Mouse (Mus musculus) embryonic facial prominence, embryonic 12.5 days (tissue): Measurements from ENCODE around the gene Saa1. TPM values are rescaled to one million over a fixed set of nuclear protein-coding genes. Genes with fewer than 3 reads are reported as not detected.
"Not testable (repeated sequence)": the region's sequence is repeated elsewhere in the genome, so short reads cannot be mapped to it uniquely, and the experiment has no call there.

Experiments used
- ATAC-seq: fragments of 200-750 bp; cut with Nextera tagmentation; 2 replicates; pipeline ENCODE4 v1.8.0; 2017; ENCODE audit not compliant: insufficient number of reproducible peaks, insufficient read depth, low FRiP score, low TSS enrichment
- H3K27ac ChIP-seq: fragments of 300-500 bp; sonication (generic); 2 replicates; pipeline ENCODE4 v1.5.1; 2016; ENCODE audit warnings: mild to moderate bottlenecking
- H3K27me3 ChIP-seq: fragments of 300-500 bp; sonication (generic); 2 replicates; pipeline ENCODE4 v1.6.1; 2016; ENCODE audit warnings: mild to moderate bottlenecking, moderate library complexity
- H3K36me3 ChIP-seq: fragments of 300-500 bp; sonication (generic); 2 replicates; pipeline ENCODE4 v1.6.1; 2016; ENCODE audit warnings: mild to moderate bottlenecking
- H3K4me1 ChIP-seq: fragments of 300-500 bp; sonication (generic); 2 replicates; pipeline ENCODE4 v1.6.1; 2016
- H3K4me2 ChIP-seq: fragments of 300-500 bp; sonication (generic); replicated peaks from 2 replicates; pipeline ENCODE4 v1.6.1; 2016; ENCODE audit warnings: mild to moderate bottlenecking, moderate library complexity
- H3K4me3 ChIP-seq: fragments of 300-500 bp; sonication (generic); 2 replicates; pipeline ENCODE4 v1.5.1; 2016; ENCODE audit warnings: mild to moderate bottlenecking
- H3K9ac ChIP-seq: fragments of 300-500 bp; sonication (generic); 2 replicates; pipeline ENCODE4 v1.6.1; 2016; ENCODE audit warnings: mild to moderate bottlenecking, moderate library complexity
- H3K9me3 ChIP-seq: fragments of 300-500 bp; sonication (generic); 2 replicates; pipeline ENCODE4 v1.6.1; 2016; ENCODE audit warnings: mild to moderate bottlenecking, moderate library complexity
- WGBS: fragments of 180-500 bp; shearing (Covaris S2); methylation state at CpG from one replicate; pipeline ENCODE4 v1.1.7; 2016; 5-methylcytosine and 5-hydroxymethylcytosine counted together
- polyA plus RNA-seq: library from polyadenylated mRNA; unstranded; fragments of >200 nt; fragmentation: Nextera tagmentation; extraction: Ambion mirVana; gene quantifications from 2 replicates; pipeline ENCODE4 v1.2.1, GENCODE M21; 2016

The Saa1 gene
- 0.69 and 1.1 TPM in 2 replicates for polyA plus RNA-seq

GRCm38 (mm10) chr7:46742880-46743279, at the start of gene Saa1:
Gene Saa1, minus strand, starts transcription at chr7:46742980.
- H3K4me1 ChIP-seq, H3K4me2 ChIP-seq, ATAC-seq, H3K27ac ChIP-seq, H3K36me3 ChIP-seq, H3K4me3 ChIP-seq, H3K27me3 ChIP-seq, H3K9ac ChIP-seq, H3K9me3 ChIP-seq: not testable (repeated sequence)
- 75% methylated on average over 3 of the region's 3 CpGs for WGBS

- peaks cover 38% of the 10 kb centered on the region for H3K36me3 ChIP-seq
- no peak overlapping the region for H3K4me3 ChIP-seq
- H3K9me3 ChIP-seq: no peaks in the 10 kb centered on the region
- no peak overlapping the region for H3K9ac ChIP-seq
- H3K4me1 ChIP-seq: 0 out of 2 replicates have a peak, but pooled peaks cover 6% of the 10 kb centered on the region
- no peaks in the 10 kb centered on the region for H3K27me3 ChIP-seq
- H3K27ac ChIP-seq: no peak overlapping the region
- WGBS: 87% methylated on average over 5 of the region's 5 CpGs
- ATAC-seq: no peak
- no peak overlapping the region for H3K4me2 ChIP-seq
Measured at GRCm38 (mm10) chr7:46789177-46789849, 46.5 kb upstream of the Saa1 start.

GRCm38 (mm10) chr7:46770706-46771105, 27.9 kb upstream of the Saa1 start:
- 62% methylated on average over 4 of the region's 4 CpGs for WGBS
- H3K9me3 ChIP-seq: no peaks in the 10 kb centered on the region

GRCm38 (mm10) chr7:46768451-46768850, 25.7 kb upstream of the Saa1 start:
- Histone ChIP-seq H3K4me3 (no peak overlapping the region), H3K9me3 (no peaks in the 10 kb centered on the region), H3K4me1 (no peaks in the 10 kb centered on the region), H3K4me2 (no peak overlapping the region), H3K9ac (no peak overlapping the region), H3K36me3 (peaks cover 64% of the 10 kb centered on the region), H3K27ac (no peak overlapping the region), H3K27me3 (no peaks in the 10 kb centered on the region)
- ATAC-seq: no peak
- WGBS: 91% methylated on average over 7 of the region's 7 CpGs

More at GRCm38 (mm10) chr7:46770706-46771105, 27.9 kb upstream of the Saa1 start:
- Histone ChIP-seq H3K27me3 (no peaks in the 10 kb centered on the region), H3K9ac (no peak overlapping the region), H3K4me1 (no peaks in the 10 kb centered on the region), H3K4me2 (no peak overlapping the region), H3K36me3 (peaks cover 68% of the 10 kb centered on the region), H3K27ac (no peak overlapping the region), H3K4me3 (no peak overlapping the region)
- ATAC-seq: no peak

GRCm38 (mm10) chr7:46767371-46767770, 24.6 kb upstream of the Saa1 start:
- no peak overlapping the region for H3K4me3 ChIP-seq
- H3K9me3 ChIP-seq: no peaks in the 10 kb centered on the region
- ATAC-seq: no peak
- H3K27ac ChIP-seq: no peak overlapping the region
- peaks cover 64% of the 10 kb centered on the region for H3K36me3 ChIP-seq
- H3K9ac ChIP-seq: no peak overlapping the region
- H3K27me3 ChIP-seq: no peaks in the 10 kb centered on the region
- H3K4me2 ChIP-seq: no peak overlapping the region
- H3K4me1 ChIP-seq: no peaks in the 10 kb centered on the region

- Histone ChIP-seq H3K9ac (no peak overlapping the region), H3K27ac (no peak overlapping the region), H3K4me3 (no peak overlapping the region), H3K9me3 (no peaks in the 10 kb centered on the region), H3K4me1 (no peaks in the 10 kb centered on the region), H3K36me3 (peaks cover 78% of the 10 kb centered on the region), H3K27me3 (no peaks in the 10 kb centered on the region), H3K4me2 (no peak overlapping the region)
- WGBS: 93% methylated on average over 8 of the region's 8 CpGs
- no peak for ATAC-seq
Measured at GRCm38 (mm10) chr7:46764672-46765071, 21.9 kb upstream of the Saa1 start.

- 90% methylated on average over 5 of the region's 5 CpGs for WGBS
- Histone ChIP-seq H3K4me2 (no peak overlapping the region), H3K4me3 (no peak overlapping the region), H3K27ac (no peak overlapping the region), H3K27me3 (no peaks in the 10 kb centered on the region), H3K9ac (no peak overlapping the region), H3K36me3 (peaks cover 68% of the 10 kb centered on the region), H3K9me3 (no peaks in the 10 kb centered on the region), H3K4me1 (no peaks in the 10 kb centered on the region)
- no peak for ATAC-seq
Measured at GRCm38 (mm10) chr7:46762601-46763000, 19.8 kb upstream of the Saa1 start.

GRCm38 (mm10) chr7:46761049-46761795, 18.4 kb upstream of the Saa1 start:
- Histone ChIP-seq H3K36me3 (peaks cover 61% of the 10 kb centered on the region), H3K4me3 (no peak overlapping the region), H3K9me3 (no peaks in the 10 kb centered on the region), H3K4me1 (no peaks in the 10 kb centered on the region), H3K27me3 (no peaks in the 10 kb centered on the region), H3K9ac (no peak overlapping the region), H3K27ac (no peak overlapping the region), H3K4me2 (no peak overlapping the region)
- WGBS: 72% methylated on average over 11 of the region's 11 CpGs
- ATAC-seq: no peak

- no peak for ATAC-seq
- no peaks in the 10 kb centered on the region for H3K9me3 ChIP-seq
- H3K9ac ChIP-seq: no peak within 1 kb of the TSS
Measured at GRCm38 (mm10) chr7:46751490-46751889, 8.7 kb upstream of the Saa1 start, which contains the start of gene Saa2. Gene Saa2, plus strand, starts transcription at chr7:46751790.

GRCm38 (mm10) chr7:46748459-46748858, 5.7 kb upstream of the Saa1 start:
- Histone ChIP-seq H3K27ac (no peak overlapping the region), H3K4me3 (no peak overlapping the region), H3K9me3 (no peaks in the 10 kb centered on the region), H3K36me3 (no peaks in the 10 kb centered on the region), H3K4me2 (no peak overlapping the region), H3K27me3 (no peaks in the 10 kb centered on the region), H3K9ac (no peak overlapping the region), H3K4me1 (no peaks in the 10 kb centered on the region)
- ATAC-seq: no peak
- 45% methylated on average over 3 of the region's 3 CpGs for WGBS

More at GRCm38 (mm10) chr7:46751490-46751889, 8.7 kb upstream of the Saa1 start, which contains the start of gene Saa2:
- Histone ChIP-seq H3K4me2 (no peak within 1 kb of the TSS), H3K27ac (no peak within 1 kb of the TSS), H3K4me1 (no peaks in the 10 kb centered on the region), H3K27me3 (no peaks in the 10 kb centered on the region), H3K36me3 (no peaks in the 10 kb centered on the region), H3K4me3 (no peak within 1 kb of the TSS)
- 68% methylated on average over 3 of the region's 3 CpGs for WGBS

GRCm38 (mm10) chr7:46746381-46746780, 3.6 kb upstream of the Saa1 start:
- H3K9me3 ChIP-seq: no peaks in the 10 kb centered on the region
- H3K27ac ChIP-seq: no peak overlapping the region
- H3K36me3 ChIP-seq: no peaks in the 10 kb centered on the region
- no peak overlapping the region for H3K4me3 ChIP-seq
- ATAC-seq: no peak
- no peaks in the 10 kb centered on the region for H3K27me3 ChIP-seq
- no peaks in the 10 kb centered on the region for H3K4me1 ChIP-seq
- H3K9ac ChIP-seq: no peak overlapping the region
- WGBS: 67% methylated on average over 7 of the region's 7 CpGs
- H3K4me2 ChIP-seq: no peak overlapping the region

GRCm38 (mm10) chr7:46745816-46746215, 3.0 kb upstream of the Saa1 start:
- H3K4me2 ChIP-seq: no peak overlapping the region
- H3K27me3 ChIP-seq: no peaks in the 10 kb centered on the region
- no peak for ATAC-seq
- H3K27ac ChIP-seq: no peak overlapping the region
- no peaks in the 10 kb centered on the region for H3K9me3 ChIP-seq
- WGBS: 67% methylated on average over 3 of the region's 3 CpGs
- no peaks in the 10 kb centered on the region for H3K36me3 ChIP-seq
- no peak overlapping the region for H3K4me3 ChIP-seq
- H3K9ac ChIP-seq: no peak overlapping the region
- no peaks in the 10 kb centered on the region for H3K4me1 ChIP-seq
